Mouse (Mus musculus) thymus, postnatal 10 days (tissue): ENCODE data around the gene Ensa.
"Not testable (repeated sequence)": the region's sequence is repeated elsewhere in the genome, so short reads cannot be mapped to it uniquely, and the experiment has no call there.

Source experiments
- DNase-seq, 2 experiments: peaks; one replicate each; pipeline ENCODE4 v3.0.0; 2021; ENCODE audit warnings: low spot score in 2 of 2

The Ensa gene

GRCm38 (mm10) chr3:95624628-95625503 is at the start of gene Ensa:
Gene Ensa (plus strand): TSS chr3:95624993.
- DNase-seq = peak; percentile 93 to 98

- DNase-seq = no peak
These were observed 36.8 kb upstream of the Ensa start for GRCm38 (mm10) chr3:95587754-95588603.

- DNase-seq = peak; percentile 89 to 95
These were observed 36.1 kb upstream of the Ensa start, which contains the start of gene Golph3l for GRCm38 (mm10) chr3:95588604-95589086. Gene Golph3l (plus strand): TSS chr3:95588934.

GRCm38 (mm10) chr3:95598734-95599133 is 26.1 kb upstream of the Ensa start:
- no peak for DNase-seq

- no peak for DNase-seq
These were observed 23.5 kb upstream of the Ensa start for GRCm38 (mm10) chr3:95601287-95601686.

- DNase-seq = no peak
These were observed 18.7 kb upstream of the Ensa start for GRCm38 (mm10) chr3:95606096-95606495.

GRCm38 (mm10) chr3:95609195-95609594 is 15.6 kb upstream of the Ensa start:
- DNase-seq = no peak

GRCm38 (mm10) chr3:95613996-95614395 is 10.8 kb upstream of the Ensa start:
- DNase-seq = no peak

GRCm38 (mm10) chr3:95618511-95618910 is 6.3 kb upstream of the Ensa start:
- DNase-seq = no peak

GRCm38 (mm10) chr3:95621241-95621640 is 3.6 kb upstream of the Ensa start:
- DNase-seq = no peak

GRCm38 (mm10) chr3:95622421-95622820 is 2.4 kb upstream of the Ensa start:
- peak in 1 of 2 experiments; percentile 12 for DNase-seq

- DNase-seq = no peak
These were observed 1.2 kb upstream of the Ensa start for GRCm38 (mm10) chr3:95623551-95623950.

GRCm38 (mm10) chr3:95623991-95624515 is 740 bp upstream of the Ensa start:
- DNase-seq = not testable (repeated sequence)

GRCm38 (mm10) chr3:95627763-95628162 is 3.0 kb downstream of the Ensa start:
- no peak for DNase-seq

GRCm38 (mm10) chr3:95629755-95630154 is 5.0 kb downstream of the Ensa start:
- DNase-seq = no peak

- DNase-seq = no peak
These were observed 6.1 kb downstream of the Ensa start for GRCm38 (mm10) chr3:95630856-95631255.

- no peak for DNase-seq
These were observed 6.5 kb downstream of the Ensa start for GRCm38 (mm10) chr3:95631304-95631703.

GRCm38 (mm10) chr3:95632648-95633588 is 8.1 kb downstream of the Ensa start:
- peak in 1 of 2 experiments; percentile 14 for DNase-seq

- DNase-seq = no peak
These were observed 10.8 kb downstream of the Ensa start for GRCm38 (mm10) chr3:95635636-95636035.

- DNase-seq = no peak
These were observed 11.3 kb downstream of the Ensa start for GRCm38 (mm10) chr3:95636072-95636471.

GRCm38 (mm10) chr3:95639694-95640093 is 14.9 kb downstream of the Ensa start:
- no peak for DNase-seq
